Mouse (Mus musculus): ENCODE measurements around the gene Pik3cd.
"Not testable (repeated sequence)": the region's sequence is repeated elsewhere in the genome, so short reads cannot be mapped to it uniquely, and the experiment has no call there.

The Pik3cd gene

DNA sequence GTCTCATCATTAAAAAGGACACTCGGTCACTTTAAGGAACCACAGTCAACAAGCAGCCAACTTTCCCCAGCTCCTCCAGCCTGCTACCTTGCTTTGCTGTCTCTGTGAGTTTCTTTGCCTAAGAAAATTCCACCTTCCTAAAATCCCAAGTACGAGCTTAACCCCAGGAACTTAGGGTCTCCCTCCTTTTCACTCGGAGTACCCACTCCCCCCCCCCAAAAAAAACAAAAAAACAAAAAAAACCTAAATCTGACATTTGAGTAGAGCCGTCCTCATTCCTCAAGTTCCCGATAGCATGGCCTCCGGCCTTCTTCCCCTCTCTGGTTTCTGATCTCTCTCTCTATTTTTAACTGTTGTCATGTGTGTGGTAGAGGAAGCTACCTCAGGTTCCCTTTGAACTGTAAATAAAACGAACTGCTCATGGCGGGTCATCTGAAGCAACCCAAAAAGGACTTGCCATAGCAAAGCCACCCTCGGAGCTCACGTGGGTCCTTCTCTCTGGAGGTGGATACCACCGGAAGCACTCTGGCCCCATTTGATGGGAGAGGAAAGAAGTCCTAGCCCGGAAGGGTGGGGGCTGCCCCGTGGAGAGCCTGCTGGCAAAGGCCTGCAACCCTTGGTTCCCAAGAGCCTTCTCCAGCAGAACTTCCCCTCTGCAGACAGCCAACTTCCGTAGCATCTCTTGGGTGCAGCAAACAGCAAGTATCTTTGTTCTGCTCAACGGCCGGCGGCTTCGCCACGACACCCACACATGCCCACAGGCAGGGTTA lies at the start of gene Pik3cd:
TSS of gene Pik3cd (minus strand) at position 362 of the 770 bp plus-strand sequence.
- no peak for DNase-seq (ENCODE audit: inconsistent ontology term)

DNA sequence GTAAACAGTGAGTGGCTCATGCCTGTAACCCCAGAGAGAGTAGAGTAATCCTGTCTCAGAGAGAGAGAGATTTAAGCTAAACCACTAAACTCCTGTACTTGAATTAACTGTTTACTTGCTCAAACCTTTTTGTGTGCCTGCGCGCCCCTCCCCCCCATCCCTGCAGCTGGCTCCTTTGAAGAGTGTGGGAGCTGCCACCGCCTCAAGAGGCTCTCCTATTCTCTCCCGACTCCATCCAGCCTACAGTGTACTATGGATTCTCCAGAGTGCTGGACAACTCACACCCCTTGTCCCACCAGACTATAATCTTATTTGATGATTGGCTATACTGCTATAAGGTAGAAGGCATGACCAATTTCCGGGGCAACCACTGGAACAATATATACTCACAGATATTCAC lies 48.3 kb upstream of the Pik3cd start:
- DNase-seq (ENCODE audit: inconsistent ontology term), result no peak

GRCm38 (mm10) chr4:149749663-149750015 lies 47.3 kb upstream of the Pik3cd start:
- DNase-seq (ENCODE audit: inconsistent ontology term), result not testable (repeated sequence)

DNA sequence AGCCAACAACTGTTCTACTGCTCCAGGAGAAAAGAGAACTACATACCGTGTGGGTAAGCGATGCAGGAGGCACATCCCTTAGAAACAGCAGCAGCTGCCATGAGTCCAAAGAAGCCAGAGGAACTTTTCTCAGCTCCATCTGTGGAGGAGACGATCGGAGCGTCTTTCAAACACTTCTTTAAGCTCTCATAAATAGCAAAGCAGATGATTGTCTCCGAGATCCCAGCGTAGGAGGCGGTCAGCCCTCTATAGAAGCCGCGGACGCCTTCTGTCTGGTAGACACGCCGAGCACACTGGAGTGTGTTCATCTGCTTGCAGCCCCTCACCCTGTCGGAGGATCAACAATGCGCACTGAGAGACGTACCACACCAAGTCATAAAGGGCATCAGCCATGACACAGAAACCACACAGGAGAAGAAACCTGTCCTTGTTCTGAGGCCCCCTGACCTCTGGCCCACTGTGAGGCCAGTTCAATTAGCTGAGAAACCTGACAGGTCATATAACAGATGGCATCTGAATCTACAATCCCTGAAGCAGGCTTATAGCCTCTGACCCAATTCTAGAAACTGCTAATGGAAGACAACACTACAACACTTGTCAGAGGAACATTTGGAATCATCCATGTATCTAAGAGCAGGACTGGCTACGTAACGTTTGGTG lies 46.8 kb upstream of the Pik3cd start:
- DNase-seq (ENCODE audit: inconsistent ontology term), result no peak

DNA sequence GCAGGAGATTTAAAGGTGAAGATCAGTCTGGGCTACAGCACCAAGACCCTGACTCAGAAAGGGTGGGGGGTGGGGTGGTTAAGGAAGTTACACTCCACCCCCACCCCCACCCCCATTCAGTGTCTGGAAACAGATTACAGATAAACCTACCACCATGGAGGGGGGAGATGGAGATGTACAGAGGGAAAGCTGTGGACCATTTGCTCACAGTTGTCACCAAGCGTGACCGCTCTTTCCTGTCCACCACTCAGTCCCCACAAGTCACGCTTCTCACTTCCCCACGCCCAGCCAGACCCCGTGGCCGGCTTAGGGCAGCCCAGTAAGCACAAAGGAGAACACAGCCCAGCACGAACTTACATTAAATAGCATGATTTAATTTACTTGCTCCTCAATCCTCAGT lies 41.7 kb upstream of the Pik3cd start:
- no peak for DNase-seq (ENCODE audit: inconsistent ontology term)

- DNase-seq (ENCODE audit: inconsistent ontology term), result no peak
These were observed 39.7 kb upstream of the Pik3cd start for GRCm38 (mm10) chr4:149742011-149742530.

DNA sequence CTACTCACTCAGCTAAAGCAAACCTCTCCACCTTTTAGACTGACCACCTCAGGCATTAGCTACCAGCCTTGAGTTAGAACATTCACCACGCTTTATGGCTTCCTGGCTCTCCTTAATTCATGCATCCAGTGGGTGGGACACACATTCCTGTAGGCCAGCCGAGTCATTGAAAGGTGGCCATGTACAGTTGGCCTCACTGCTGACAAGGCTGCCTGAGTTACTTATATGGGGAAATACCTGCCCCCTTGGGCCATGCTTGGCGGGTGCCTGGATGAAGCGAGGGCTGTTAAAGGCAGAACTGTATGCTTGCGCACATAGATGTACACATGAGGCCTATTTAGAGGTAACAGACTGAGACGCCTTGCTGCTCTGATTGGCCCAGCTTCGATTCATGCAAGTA lies 37.9 kb upstream of the Pik3cd start:
- no peak for DNase-seq (ENCODE audit: inconsistent ontology term)

- DNase-seq (ENCODE audit: inconsistent ontology term), result no peak
These were observed 37.1 kb upstream of the Pik3cd start for GRCm38 (mm10) chr4:149739478-149739877.

DNA sequence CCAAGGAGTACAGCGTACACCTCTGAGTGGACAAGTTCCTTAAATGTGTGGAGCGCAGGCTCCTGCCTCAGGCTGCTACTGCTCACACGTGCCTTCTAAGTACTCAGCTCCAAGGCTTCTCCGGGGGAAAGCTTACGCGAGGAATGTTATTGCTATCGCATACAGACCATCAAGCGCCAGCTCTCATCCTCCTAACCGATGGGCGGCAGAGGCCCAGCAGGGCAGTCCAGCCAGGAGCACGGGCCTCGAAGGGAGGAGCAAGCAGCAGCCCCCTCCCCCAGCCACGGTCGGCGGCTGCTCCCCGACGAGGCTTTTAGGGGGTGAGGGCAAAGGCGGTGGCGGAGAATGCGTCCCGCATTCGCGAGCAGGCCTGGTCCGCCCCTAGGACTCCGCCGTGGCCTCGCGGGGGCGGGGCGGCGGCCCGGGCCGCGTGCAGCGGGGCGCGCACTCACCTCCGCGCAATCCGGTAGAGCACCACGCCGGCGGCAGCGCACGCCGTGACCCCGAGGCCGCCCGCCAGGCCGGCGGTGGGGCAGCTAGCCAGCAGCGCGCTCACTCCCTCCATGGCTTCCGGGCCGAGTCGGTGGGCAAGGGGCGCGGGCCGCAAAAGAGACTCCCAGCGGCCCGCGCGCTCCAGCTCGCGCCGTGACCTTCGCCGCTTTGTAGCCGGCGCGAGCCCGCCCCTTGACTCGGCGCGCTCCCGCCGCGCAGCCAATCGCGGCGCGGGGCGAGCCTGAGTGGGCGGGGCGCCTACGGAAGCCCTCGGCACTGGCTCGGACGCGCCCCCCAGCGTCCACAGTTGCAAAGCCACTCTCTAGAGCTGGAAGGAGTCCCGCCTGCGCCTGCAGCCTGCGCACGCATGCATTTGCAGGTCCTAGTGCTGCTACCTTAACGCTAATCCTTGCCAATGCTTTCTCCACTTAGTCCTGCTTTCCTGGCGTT lies 35.3 kb upstream of the Pik3cd start, which contains the start of gene Tmem201:
TSS of gene Tmem201 (minus strand) at position 662 of the 942 bp plus-strand sequence.
- peak; percentile 96 for DNase-seq (ENCODE audit: inconsistent ontology term)

- DNase-seq (ENCODE audit: inconsistent ontology term), result peak; percentile 78
These were observed 34.2 kb upstream of the Pik3cd start for GRCm38 (mm10) chr4:149736581-149736980.

GRCm38 (mm10) chr4:149735624-149736250 lies 33.4 kb upstream of the Pik3cd start:
- no peak for DNase-seq (ENCODE audit: inconsistent ontology term)

DNA sequence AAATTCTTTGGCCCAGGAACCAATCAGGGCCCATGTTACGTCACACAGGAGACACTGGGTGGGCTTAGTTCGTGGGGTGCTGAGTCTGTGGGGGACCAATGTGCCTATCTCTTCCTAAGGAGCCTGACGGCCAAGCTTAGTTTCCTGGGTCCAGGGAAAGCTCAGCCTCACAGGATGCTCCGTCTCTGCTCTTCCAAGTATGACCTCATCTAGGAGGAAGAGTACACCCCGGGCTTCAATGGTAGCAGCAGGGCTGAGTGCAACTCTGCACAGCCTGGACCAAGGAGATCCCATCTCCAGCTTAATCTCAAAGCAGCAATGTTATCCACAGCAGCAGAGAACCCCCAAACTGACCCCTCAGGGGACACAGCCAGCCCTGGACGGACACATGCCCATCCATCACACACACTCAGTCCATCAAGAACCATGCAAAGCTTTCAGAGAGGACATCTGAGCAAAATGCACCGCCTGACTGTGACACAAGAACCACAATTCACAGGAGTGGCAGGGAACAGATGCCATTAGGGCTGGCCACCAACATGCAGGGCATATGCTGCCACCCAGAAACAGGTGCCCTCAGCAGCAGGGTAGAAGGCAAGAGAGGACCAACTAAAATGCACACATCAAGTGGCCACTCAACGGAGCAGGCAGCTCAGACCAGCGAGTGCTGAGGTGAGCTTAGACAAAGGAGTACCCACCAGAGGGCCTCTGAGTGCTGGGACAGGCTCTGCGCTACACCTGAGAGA lies 32.5 kb upstream of the Pik3cd start:
- no peak for DNase-seq (ENCODE audit: inconsistent ontology term)

DNA sequence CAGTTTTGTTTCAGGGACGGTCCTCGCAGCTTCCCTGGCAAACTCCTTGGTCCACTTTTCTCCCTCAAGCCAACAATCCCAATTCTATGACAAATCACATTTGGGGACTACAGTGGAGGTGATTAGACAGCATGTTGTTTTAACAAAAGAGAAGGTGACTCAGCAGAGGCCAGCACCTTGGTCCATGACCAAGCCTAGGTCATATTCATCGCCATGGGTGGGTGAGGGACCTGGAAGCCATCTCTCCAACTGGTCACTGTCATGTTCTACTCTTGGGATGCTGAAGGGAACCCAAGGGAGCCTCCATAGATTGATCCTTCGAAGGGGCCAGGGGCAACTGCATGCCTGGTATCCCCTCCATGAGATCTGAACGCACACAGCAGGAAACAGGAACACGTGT lies 31.9 kb upstream of the Pik3cd start:
- DNase-seq (ENCODE audit: inconsistent ontology term), result no peak

- DNase-seq (ENCODE audit: inconsistent ontology term), result no peak
These were observed 31.4 kb upstream of the Pik3cd start for GRCm38 (mm10) chr4:149733748-149734147.

DNA sequence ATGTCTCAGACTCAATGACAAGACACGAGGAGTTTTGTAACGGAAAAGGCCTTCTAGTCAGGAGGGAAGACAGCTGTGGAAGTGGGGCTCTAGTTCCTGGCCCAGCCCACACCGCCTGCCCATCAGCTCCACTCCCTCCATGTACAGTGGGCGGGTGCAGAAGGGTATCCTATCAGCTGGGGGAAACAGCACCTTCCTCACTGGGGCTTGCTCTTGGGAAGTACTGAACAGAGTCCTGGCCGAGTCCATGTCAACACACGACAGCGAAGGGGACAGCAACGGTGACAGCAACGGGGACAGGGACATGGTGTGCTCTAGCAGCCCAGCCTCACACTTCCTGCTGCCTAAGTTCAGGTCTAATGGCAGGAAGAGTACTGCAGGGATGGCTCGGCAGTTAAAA lies 30.4 kb upstream of the Pik3cd start:
- no peak for DNase-seq (ENCODE audit: inconsistent ontology term)

DNA sequence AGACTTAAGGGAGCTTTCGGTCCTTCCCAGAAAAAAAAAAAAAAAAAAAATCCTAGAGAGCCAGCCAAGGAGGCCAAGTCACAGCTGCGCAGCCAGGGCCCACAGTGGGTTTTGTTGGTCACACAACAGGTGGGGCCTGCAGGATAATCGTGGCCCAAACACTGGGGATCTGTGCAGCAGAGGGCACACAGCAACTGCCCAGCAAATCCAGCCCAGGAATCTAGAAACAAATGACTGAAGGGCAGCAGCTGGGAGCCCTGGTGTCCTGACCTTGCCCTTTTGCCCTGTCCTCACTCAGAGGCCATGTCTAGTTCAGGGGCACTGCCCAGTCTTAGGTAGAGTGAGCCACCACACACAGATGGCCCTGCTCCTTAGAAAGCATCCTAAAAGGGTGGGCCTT lies 29.9 kb upstream of the Pik3cd start:
- no peak for DNase-seq (ENCODE audit: inconsistent ontology term)

GRCm38 (mm10) chr4:149730827-149731226 lies 28.5 kb upstream of the Pik3cd start:
- DNase-seq (ENCODE audit: inconsistent ontology term), result no peak

DNA sequence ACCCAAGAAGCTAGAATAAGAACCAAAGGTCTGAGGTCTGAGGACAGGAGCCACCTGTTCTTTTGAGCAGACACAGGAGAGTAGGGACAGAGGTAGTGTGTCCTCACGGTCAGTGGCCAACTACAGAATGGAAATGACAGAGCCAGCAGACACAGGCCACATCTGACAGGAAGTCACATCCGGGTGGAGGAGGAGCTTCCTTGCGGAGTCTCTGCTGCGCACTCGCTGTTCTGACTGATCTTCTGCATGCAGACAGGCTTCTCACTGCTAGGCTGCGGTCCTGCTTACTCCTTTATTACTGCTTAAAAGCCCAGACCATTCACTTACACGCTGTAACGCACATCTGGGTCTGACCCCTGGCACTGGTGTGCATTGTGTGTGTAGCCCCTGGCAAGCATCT lies 26.4 kb upstream of the Pik3cd start:
- DNase-seq (ENCODE audit: inconsistent ontology term), result no peak

DNA sequence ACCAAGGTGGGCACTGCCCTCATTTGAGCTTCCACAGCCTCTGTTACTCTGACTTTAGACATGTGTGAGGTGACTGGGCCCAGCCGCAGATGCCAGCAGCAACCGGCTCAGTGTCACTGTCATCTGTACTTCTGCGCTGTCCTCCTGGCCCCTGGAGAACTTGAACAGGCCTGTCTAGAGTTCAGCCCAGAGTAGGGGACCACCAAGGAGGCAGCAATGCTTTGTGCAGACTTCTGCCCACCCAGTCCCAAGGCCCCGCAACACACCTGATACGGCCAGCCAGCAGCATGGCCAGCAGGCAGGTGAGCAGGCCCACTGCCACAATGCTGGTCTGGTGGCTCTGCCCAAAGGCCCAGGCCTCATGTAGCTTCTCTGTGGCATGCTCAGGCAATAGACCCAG lies 25.3 kb upstream of the Pik3cd start:
- DNase-seq (ENCODE audit: inconsistent ontology term), result no peak

GRCm38 (mm10) chr4:149725661-149726350 lies 23.4 kb upstream of the Pik3cd start:
- peak; percentile 88 for DNase-seq (ENCODE audit: inconsistent ontology term)

Data from Muller cell, postnatal 12 days (primary cell).